ENCODE assay signal across 20 mouse cellular contexts in the genomic region with DNA sequence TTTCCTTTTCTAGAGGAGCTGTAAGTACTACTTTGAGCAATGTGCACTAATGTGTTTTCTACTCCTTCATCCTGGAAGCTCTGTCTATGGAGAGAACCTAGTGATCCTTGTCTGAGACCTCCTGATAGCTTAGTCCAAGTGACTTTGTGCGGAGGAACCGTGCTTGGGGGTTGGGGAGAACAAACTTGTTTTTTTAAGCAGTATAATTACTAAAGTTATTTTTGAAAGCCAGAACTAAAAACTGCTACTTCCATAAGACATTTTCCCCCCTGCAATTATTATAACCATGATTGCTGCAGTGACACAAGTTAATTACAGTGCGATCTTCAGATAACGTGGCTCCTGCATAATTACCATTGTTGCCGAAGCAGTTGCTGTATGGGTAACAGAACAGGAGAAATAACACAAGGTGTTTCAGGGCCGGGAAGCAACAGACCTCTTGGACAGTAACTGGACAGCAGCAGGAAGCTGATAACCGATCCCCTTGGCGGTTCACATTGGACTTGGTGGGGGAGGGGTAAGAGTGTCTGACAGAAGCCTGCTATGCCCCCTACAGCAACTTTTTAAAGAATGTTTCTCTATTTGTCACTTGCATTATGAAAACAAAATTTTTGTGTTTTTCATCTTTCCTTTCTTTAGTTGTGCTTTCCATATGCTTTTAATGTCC. TPM values are rescaled to one million over a fixed set of nuclear protein-coding genes. Genes with fewer than 3 reads are reported as not detected.
DNase-seq lines count a peak whose midpoint lies in the region; ATAC-seq and TF ChIP-seq lines count a peak whose summit lies in the region.
"Had no signal": no experiment of that assay in that cellular context is flagged by ENCODE, and none has a peak within 500 bp of the region (broad histone marks: within the 10 kb centered on the region; RNA-seq: fewer than 3 reads in every experiment).

No protein-coding gene starts in this region.

- H3K4me1 ChIP-seq in heart, adult 2 months (ENCODE audit: control insufficient read depth, insufficient read depth, low read length): peaks cover 1% of the 10 kb centered on the region
- peaks cover 27% of the 10 kb centered on the region for H3K4me1 ChIP-seq in heart, embryonic 15.5 days (replicated peaks)
- H3K4me1 ChIP-seq in stomach, postnatal 0 days (replicated peaks; ENCODE audit: control insufficient read depth, insufficient read depth): no peaks in the 10 kb centered on the region
- H3K4me1 ChIP-seq: midbrain, embryonic 15.5 days had no signal

- no peaks in the 10 kb centered on the region for H3K79me2 ChIP-seq in heart, adult 2 months (replicated peaks; ENCODE audit: control insufficient read depth, insufficient read depth, low read length)

- H3K4me3 ChIP-seq in heart, adult 2 months: no peak overlapping the region
- H3K4me3 ChIP-seq in heart, embryonic 15.5 days: no peak overlapping the region
- no peak overlapping the region for H3K4me3 ChIP-seq in stomach, postnatal 0 days (ENCODE audit: low read depth, low read length)
- H3K4me3 ChIP-seq: embryonic facial prominence, embryonic 13.5 days; forebrain, embryonic 10.5 days; hindbrain, embryonic 13.5 days; liver, embryonic 13.5 days; midbrain, embryonic 15.5 days had no signal

- no peak overlapping the region for H3K9ac ChIP-seq in heart, adult 2 months (ENCODE audit: low read depth, low read length)
- H3K9ac ChIP-seq in heart, embryonic 15.5 days: no peak overlapping the region
- H3K9ac ChIP-seq in stomach, postnatal 0 days (ENCODE audit: low read length): no peak overlapping the region
- H3K9ac ChIP-seq: embryonic facial prominence, embryonic 13.5 days; hindbrain, embryonic 13.5 days; liver, embryonic 13.5 days; midbrain, embryonic 15.5 days had no signal

- H3K4me2 ChIP-seq in heart, embryonic 15.5 days: no peak overlapping the region
- no peak overlapping the region for H3K4me2 ChIP-seq in stomach, postnatal 0 days (replicated peaks; ENCODE audit: low read depth)
- H3K4me2 ChIP-seq: embryonic facial prominence, embryonic 13.5 days; hindbrain, embryonic 13.5 days; liver, embryonic 13.5 days; midbrain, embryonic 15.5 days had no signal

- TF ChIP-seq CTCF in heart, adult 2 months (IDR thresholded peaks at IDR 0.05): 0 out of 2 replicates have a peak, but pooled peaks have one; percentile 16
- no peak for TF ChIP-seq CTCF in stomach, postnatal 0 days (IDR thresholded peaks at IDR 0.05; ENCODE audit: low read depth)

- no peak overlapping the region for H3K27ac ChIP-seq in heart, adult 2 months
- H3K27ac ChIP-seq in heart, embryonic 15.5 days: 0 out of 2 replicates have a peak overlapping the region, but pooled peaks have one; percentile 66
- H3K27ac ChIP-seq in stomach, postnatal 0 days (replicated peaks): no peak overlapping the region
- H3K27ac ChIP-seq: forebrain, embryonic 10.5 days; hindbrain, embryonic 13.5 days; liver, embryonic 13.5 days; midbrain, embryonic 15.5 days had no signal

- no peaks in the 10 kb centered on the region for H3K9me3 ChIP-seq in heart, embryonic 15.5 days (replicated peaks)
- no peaks in the 10 kb centered on the region for H3K9me3 ChIP-seq in stomach, postnatal 0 days (ENCODE audit: control insufficient read depth, low read length)
- H3K9me3 ChIP-seq: embryonic facial prominence, embryonic 13.5 days; forebrain, embryonic 10.5 days; hindbrain, embryonic 13.5 days; liver, embryonic 13.5 days; midbrain, embryonic 15.5 days had no signal

- intact Hi-C loops in heart, adult 2 months (cut with DNase I): no loop called here
- intact Hi-C loops in heart, postnatal 25 days (cut with DNase I): no loop called here

- 42% methylated on average over 8 of the region's 8 CpGs for WGBS in heart, adult 2 months
- 43% methylated on average over 8 of the region's 8 CpGs for WGBS in heart, embryonic 15.5 days
- 67% methylated on average over 8 of the region's 8 CpGs for WGBS in stomach, postnatal 0 days

- ATAC-seq in heart, embryonic 15.5 days (replicated peaks; ENCODE audit: insufficient number of reproducible peaks, insufficient read depth, low FRiP score, low read depth): no peak
- no peak for ATAC-seq in stomach, postnatal 0 days (ENCODE audit: low FRiP score, low TSS enrichment)
- ATAC-seq: intestine, embryonic 16.5 days; lung, postnatal 0 days; midbrain, embryonic 15.5 days had no signal

- no peaks in the 10 kb centered on the region for H3K27me3 ChIP-seq in heart, adult 2 months (ENCODE audit: control insufficient read depth, insufficient read depth, low read length)
- no peaks in the 10 kb centered on the region for H3K27me3 ChIP-seq in heart, embryonic 15.5 days
- no peaks in the 10 kb centered on the region for H3K27me3 ChIP-seq in stomach, postnatal 0 days (ENCODE audit: control insufficient read depth, insufficient read depth, low read length)
- H3K27me3 ChIP-seq: embryonic facial prominence, embryonic 13.5 days; hindbrain, embryonic 13.5 days; liver, embryonic 13.5 days; midbrain, embryonic 15.5 days had no signal

- TF ChIP-seq POLR2A in heart, adult 2 months (IDR thresholded peaks at IDR 0.05; ENCODE audit: insufficient read depth, low read depth, low read length): no peak

- no peak for DNase-seq in heart, adult 2 months
- no peak for DNase-seq in heart, postnatal 25 days (ENCODE audit: low spot score)
- DNase-seq in testis, postnatal 14 days (ENCODE audit: low spot score): peak; percentile 16
- no peak for DNase-seq in testis, postnatal 10 days (ENCODE audit: low spot score)
- peak; percentile 17 for DNase-seq in telencephalon, adult 2 months (ENCODE audit: low read depth, low spot score)
- DNase-seq in stomach, postnatal 0 days (ENCODE audit: low spot score): no peak
- DNase-seq in adrenal gland, adult 2 months: no peak
- DNase-seq: gastrocnemius, postnatal 36 days; kidney, postnatal 14 days; left cerebral cortex, postnatal 4 days; liver, embryonic 13.5 days; right cerebral cortex, postnatal 14 days; thymus, adult 18-20 months had no signal

- peaks cover 3% of the 10 kb centered on the region for H3K36me3 ChIP-seq in heart, adult 2 months (ENCODE audit: control insufficient read depth, insufficient read depth, low read length)
- no peaks in the 10 kb centered on the region for H3K36me3 ChIP-seq in heart, embryonic 15.5 days
- H3K36me3 ChIP-seq in stomach, postnatal 0 days (ENCODE audit: control insufficient read depth, insufficient read depth, low read length): no peaks in the 10 kb centered on the region
- H3K36me3 ChIP-seq: liver, embryonic 13.5 days; midbrain, embryonic 15.5 days had no signal

- TF ChIP-seq EP300 in heart, adult 2 months (IDR thresholded peaks at IDR 0.05; ENCODE audit: insufficient read depth, low read depth, low read length): no peak
- TF ChIP-seq EP300 in stomach, postnatal 0 days (optimal IDR thresholded peaks at IDR 0.05): no peak

RNA-seq across cellular contexts. Expression of a gene that starts 46.7 kb away (rescaled TPM):
- 1 to 10 TPM; 4.1 to 4.6 TPM for total RNA-seq in heart, adult 2 months (2021)
- 1.8 and 2.3 TPM in 2 replicates for polyA plus RNA-seq in heart, adult 2 months (2012; rRNA removed)
- total RNA-seq in heart, postnatal 25 days (2021): 1 to 10 TPM; 5.3 to 6.0 TPM
- polyA plus RNA-seq in heart, embryonic 15.5 days (2015; fragmentation: Nextera tagmentation; extraction: Ambion mirVana): 24.6 and 29.8 TPM in 2 replicates
- 16.1 and 18.7 TPM in 2 replicates for polyA plus RNA-seq in stomach, postnatal 0 days (2015; fragmentation: Nextera tagmentation; extraction: Ambion mirVana)
- total RNA-seq in adrenal gland, adult 2 months (2021): 1 to 10 TPM; 6.5 to 7.3 TPM
- 6.9 and 9.6 TPM in 2 replicates for polyA plus RNA-seq in adrenal gland, adult 2 months (2012; rRNA removed)

RNA-seq across cellular contexts. Expression of a gene that starts 53.4 kb away (rescaled TPM):
- 10 to 100 TPM; 22.1 to 23.7 TPM for total RNA-seq in heart, adult 2 months (2021)
- polyA plus RNA-seq in heart, adult 2 months (2012; rRNA removed): 13.5 and 22.7 TPM in 2 replicates
- 10 to 100 TPM; 26.0 to 28.9 TPM for total RNA-seq in heart, postnatal 25 days (2021)
- polyA plus RNA-seq in heart, embryonic 15.5 days (2015; fragmentation: Nextera tagmentation; extraction: Ambion mirVana): 10.7 and 11.3 TPM in 2 replicates
- polyA plus RNA-seq in stomach, postnatal 0 days (2015; fragmentation: Nextera tagmentation; extraction: Ambion mirVana): 15.0 and 16.0 TPM in 2 replicates
- 100 to 1,000 TPM; 123 to 227 TPM for total RNA-seq in adrenal gland, adult 2 months (2021)
- polyA plus RNA-seq in adrenal gland, adult 2 months (2012; rRNA removed): 27.7 and 57.6 TPM in 2 replicates

Comparison
In these comparisons a context has a peak if more than half of its experiments do, and no peak if none do; other contexts are left out.
1. DNase-seq: peak in testis, postnatal 14 days (single experiment) and telencephalon, adult 2 months (single experiment); none in heart, adult 2 months (0 of 2), heart, postnatal 25 days (single experiment), testis, postnatal 10 days (single experiment), stomach, postnatal 0 days (single experiment) and adrenal gland, adult 2 months (single experiment).